Mouse (Mus musculus) liver, embryonic 16.5 days (tissue): Measurements from ENCODE around the gene H2-M11. TPM values are rescaled to one million over a fixed set of nuclear protein-coding genes. Genes with fewer than 3 reads are reported as not detected.

Experiments
- ATAC-seq: fragments of 200-750 bp; cut with Nextera tagmentation; 2 replicates; pipeline ENCODE4 v1.8.0; 2017; ENCODE audit warnings: low read depth, mild to moderate bottlenecking, moderate number of reproducible peaks, moderate library complexity
- H3K27ac ChIP-seq: fragments of 300-500 bp; sonication (generic); 2 replicates; pipeline ENCODE4 v1.5.1; 2014; ENCODE audit warnings: mild to moderate bottlenecking, low read length
- H3K27me3 ChIP-seq: fragments of 300-500 bp; sonication (generic); 2 replicates; pipeline ENCODE4 v1.6.1; 2014; ENCODE audit warnings: low read depth, low read length, mixed read lengths; ENCODE audit not compliant: control insufficient read depth, insufficient read depth
- H3K36me3 ChIP-seq: fragments of 300-500 bp; sonication (generic); 2 replicates; pipeline ENCODE4 v1.6.1; 2014; ENCODE audit warnings: mild to moderate bottlenecking; ENCODE audit not compliant: control insufficient read depth, insufficient read depth
- H3K4me1 ChIP-seq: fragments of 300-500 bp; sonication (generic); 2 replicates; pipeline ENCODE4 v1.6.1; 2014; ENCODE audit warnings: low read depth, low read length, mixed read lengths; ENCODE audit not compliant: control insufficient read depth
- H3K4me2 ChIP-seq: fragments of 300-500 bp; sonication (generic); 2 replicates; pipeline ENCODE4 v1.6.1; 2014; ENCODE audit warnings: low read depth, low read length, mixed read lengths
- H3K4me3 ChIP-seq: fragments of 300-500 bp; sonication (generic); 2 replicates; pipeline ENCODE4 v1.5.1; 2014; ENCODE audit warnings: low read depth, mild to moderate bottlenecking, low read length
- H3K9ac ChIP-seq: fragments of 300-500 bp; sonication (generic); 2 replicates; pipeline ENCODE4 v1.6.1; 2014; ENCODE audit warnings: low read depth, low read length
- H3K9me3 ChIP-seq: fragments of 300-500 bp; sonication (generic); replicated peaks from 2 replicates; pipeline ENCODE4 v1.6.1; 2016; ENCODE audit warnings: low read length; ENCODE audit not compliant: control insufficient read depth
- WGBS: fragments of 180-500 bp; shearing (Covaris S2); extraction: QIAGEN DNeasy Blood & Tissue Kit; methylation state at CpG from one replicate; pipeline ENCODE4 v1.1.7; 2014; ENCODE audit not compliant: insufficient replicate concordance; 5-methylcytosine and 5-hydroxymethylcytosine counted together
- polyA plus RNA-seq: library from polyadenylated mRNA; unstranded; fragments of >200 nt; fragmentation: Nextera tagmentation; extraction: Ambion mirVana; gene quantifications from 2 replicates; pipeline ENCODE4 v1.2.1, GENCODE M21; 2015

The H2-M11 gene
- polyA plus RNA-seq = not detected in 2 replicates

DNA sequence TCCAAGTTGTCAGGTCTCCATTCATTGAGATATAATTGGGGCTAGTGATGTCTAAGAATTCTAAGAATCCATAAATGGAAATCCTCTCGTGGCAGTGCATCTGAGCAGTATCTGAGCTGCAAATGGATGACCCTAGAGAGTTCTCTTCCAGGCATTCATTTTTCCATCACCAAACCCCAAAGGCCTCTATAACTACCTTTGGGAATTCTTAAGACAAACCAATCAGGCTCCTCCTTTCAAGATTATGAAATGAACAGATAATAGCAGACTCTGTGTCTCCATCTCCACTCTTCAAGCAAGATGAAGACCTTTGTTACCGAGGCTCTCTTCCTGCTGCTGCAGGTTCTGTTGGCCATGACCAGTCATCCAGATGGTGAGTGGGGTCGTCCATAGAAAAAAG, at the start of gene H2-M11:
H2-M11 (plus strand) TSS at position 301 of the 400 bp plus-strand sequence.
- H3K4me2 ChIP-seq = no peak within 1 kb of the TSS
- no peak for ATAC-seq
- H3K27ac ChIP-seq = no peak within 1 kb of the TSS
- WGBS = 33% methylated on average over 3 of the region's 3 CpGs
- no peak within 1 kb of the TSS for H3K4me3 ChIP-seq
- H3K9ac ChIP-seq = no peak within 1 kb of the TSS
- H3K36me3 ChIP-seq = no peaks in the 10 kb centered on the region
- no peaks in the 10 kb centered on the region for H3K27me3 ChIP-seq
- no peaks in the 10 kb centered on the region for H3K4me1 ChIP-seq
- no peaks in the 10 kb centered on the region for H3K9me3 ChIP-seq

DNA sequence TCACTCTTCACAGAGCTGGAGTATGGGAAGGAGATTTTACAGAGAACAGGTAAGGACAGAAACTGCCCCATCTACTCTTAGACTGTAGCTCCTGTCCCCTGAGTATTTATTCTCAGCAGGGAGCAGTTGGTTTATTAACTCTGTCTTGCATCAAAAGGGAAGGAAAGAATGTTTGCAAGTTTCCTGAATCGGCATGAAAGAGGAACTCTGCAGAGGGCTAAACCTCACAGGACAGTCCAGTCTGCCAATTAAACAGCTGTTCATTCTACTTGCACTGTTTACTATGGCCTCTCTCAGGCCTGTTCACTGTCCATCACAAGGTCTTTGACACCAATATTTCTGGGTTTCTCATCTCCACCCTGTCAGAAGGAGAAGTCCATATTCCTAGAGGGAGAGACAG, 46.4 kb upstream of the H2-M11 start:
- no peak overlapping the region for H3K4me3 ChIP-seq
- H3K4me2 ChIP-seq = no peak overlapping the region
- H3K9ac ChIP-seq = no peak overlapping the region
- H3K27me3 ChIP-seq = no peaks in the 10 kb centered on the region
- H3K4me1 ChIP-seq = no peaks in the 10 kb centered on the region
- H3K36me3 ChIP-seq = no peaks in the 10 kb centered on the region
- WGBS = 11% methylated on average over 1 of the region's 1 CpGs
- H3K9me3 ChIP-seq = no peaks in the 10 kb centered on the region
- no peak overlapping the region for H3K27ac ChIP-seq
- no peak for ATAC-seq

- no peak overlapping the region for H3K4me2 ChIP-seq
Measured at GRCm38 (mm10) chr17:36503910-36504309, 43.0 kb upstream of the H2-M11 start.

More at GRCm38 (mm10) chr17:36503910-36504309, 43.0 kb upstream of the H2-M11 start:
- Histone ChIP-seq H3K27me3 (no peaks in the 10 kb centered on the region), H3K27ac (no peak overlapping the region), H3K9me3 (no peaks in the 10 kb centered on the region), H3K4me1 (no peaks in the 10 kb centered on the region), H3K36me3 (no peaks in the 10 kb centered on the region), H3K9ac (no peak overlapping the region), H3K4me3 (no peak overlapping the region)
- no peak for ATAC-seq

Other genes starting within 250 kb of the H2-M11 start
- gene H2-M10.1, start 220.9 kb upstream of the H2-M11 start, polyA plus RNA-seq = not detected in 2 replicates
- not detected in 2 replicates for gene H2-M10.3, start 178.7 kb upstream of the H2-M11 start, polyA plus RNA-seq
- gene H2-M10.4, start 84.7 kb upstream of the H2-M11 start, polyA plus RNA-seq = not detected in 2 replicates
- gene H2-M9, start 95.6 kb downstream of the H2-M11 start, polyA plus RNA-seq = not detected in 2 replicates
- not detected in 2 replicates for gene H2-M1, start 125.1 kb downstream of the H2-M11 start, polyA plus RNA-seq
- gene H2-M10.5, start 225.8 kb downstream of the H2-M11 start, polyA plus RNA-seq = not detected in 2 replicates